Mouse (Mus musculus) liver, adult (tissue): ENCODE data around the gene Fam155a.

ENCODE experiments used
- GATA4 ChIP-seq: IDR thresholded peaks from 2 replicates; pipeline ENCODE4 v1.6.1; 2014; ENCODE audit warnings: mild to moderate bottlenecking, low read length; ENCODE audit not compliant: insufficient replicate concordance

Fam155a gene

DNA sequence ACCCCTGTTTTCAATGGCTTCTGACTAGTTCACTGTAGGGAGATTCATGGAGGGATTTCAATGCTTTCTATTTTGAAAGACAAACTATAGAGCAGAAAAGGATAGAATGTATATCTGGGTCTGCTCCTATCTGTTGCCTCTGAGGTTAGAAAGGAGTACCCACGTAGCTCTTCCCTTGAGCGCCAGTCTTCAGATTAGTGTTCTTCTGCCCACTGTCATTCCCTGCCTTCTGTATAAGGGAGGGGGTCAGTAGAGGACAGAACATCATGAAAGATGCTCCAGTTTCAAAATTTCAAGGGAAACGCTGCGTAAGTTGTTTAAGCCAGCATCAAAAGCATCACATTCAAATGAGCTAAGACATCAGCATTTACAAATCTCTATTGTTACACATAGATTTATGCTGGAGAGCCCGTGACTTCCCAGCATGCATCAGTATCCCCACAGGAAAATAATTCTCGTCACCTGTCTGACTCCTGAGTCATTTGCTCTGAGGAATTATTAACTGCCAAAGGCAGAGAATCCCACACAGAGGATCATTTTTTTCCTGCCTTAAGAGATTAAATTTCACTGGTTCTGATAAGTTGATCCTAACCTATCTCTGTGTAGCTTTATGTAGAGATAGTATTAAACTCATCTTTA lies 223.9 kb downstream of the Fam155a start:
- TF ChIP-seq GATA4 = no peak

DNA sequence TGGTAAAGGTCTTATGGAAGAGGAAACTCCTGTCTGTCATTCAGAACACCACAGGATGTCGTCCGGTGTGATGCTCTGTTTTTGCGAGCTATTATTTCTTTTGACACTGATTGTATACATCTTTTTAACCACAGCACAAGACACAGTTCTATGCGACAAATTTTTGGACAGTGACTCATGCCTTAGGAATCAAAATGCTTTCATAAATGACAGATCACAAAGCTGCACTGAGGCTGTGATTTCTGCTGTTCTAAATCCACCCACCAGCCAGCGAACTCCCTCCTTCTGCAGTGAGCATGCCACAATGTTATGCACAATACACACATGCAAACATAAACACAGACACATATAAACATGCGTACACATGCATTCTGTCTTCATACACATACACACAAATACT lies 224.5 kb downstream of the Fam155a start:
- TF ChIP-seq GATA4 = no peak

DNA sequence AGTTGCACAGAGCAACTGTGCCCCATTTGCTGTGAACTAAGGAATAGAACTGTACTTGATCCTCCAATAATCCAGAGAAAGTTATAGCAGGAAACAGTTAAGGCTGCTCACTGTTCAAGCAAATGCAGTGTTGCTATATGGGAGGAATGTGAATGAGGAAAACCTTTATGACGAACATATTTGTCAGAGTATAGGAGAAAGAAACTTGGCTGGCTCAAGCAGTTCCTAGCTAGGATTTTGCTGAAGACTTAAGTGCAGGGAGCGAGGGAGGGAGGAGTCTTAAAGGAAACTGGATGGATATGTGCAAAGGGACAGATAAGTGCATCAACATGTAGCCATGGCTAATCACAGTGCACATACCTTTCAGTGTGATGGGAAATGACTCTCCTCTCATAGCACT lies 225.3 kb downstream of the Fam155a start:
- TF ChIP-seq GATA4 = no peak

DNA sequence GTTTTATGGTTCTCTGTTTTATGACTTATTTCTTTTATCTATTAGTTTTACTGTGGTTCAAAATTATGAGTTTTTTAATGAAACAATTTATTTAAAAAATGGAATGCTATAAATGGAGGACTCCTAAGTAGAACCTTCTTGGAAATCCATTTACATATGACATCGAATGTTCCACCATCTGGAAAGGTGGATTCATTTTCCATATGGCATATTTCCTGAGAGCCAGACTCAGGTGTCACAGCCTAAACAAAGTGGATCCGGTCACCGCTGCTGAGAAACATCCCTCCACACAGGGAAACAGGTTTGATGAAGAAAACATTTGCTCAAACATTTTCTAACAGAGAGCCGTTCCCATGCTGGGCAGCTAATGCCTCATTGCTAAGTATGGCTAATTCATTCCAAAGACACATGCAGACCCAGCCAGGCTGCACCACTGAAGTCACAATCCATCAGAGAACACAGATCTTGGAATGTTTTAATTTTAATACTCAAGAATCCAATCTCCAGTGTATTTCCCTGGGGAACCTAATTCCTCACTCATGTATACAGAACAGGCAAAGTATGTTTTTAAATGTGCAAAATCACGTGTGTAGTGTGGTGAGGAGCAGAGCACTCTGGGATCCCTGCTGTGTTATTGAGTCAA lies 235.1 kb downstream of the Fam155a start:
- TF ChIP-seq GATA4 = no peak

DNA sequence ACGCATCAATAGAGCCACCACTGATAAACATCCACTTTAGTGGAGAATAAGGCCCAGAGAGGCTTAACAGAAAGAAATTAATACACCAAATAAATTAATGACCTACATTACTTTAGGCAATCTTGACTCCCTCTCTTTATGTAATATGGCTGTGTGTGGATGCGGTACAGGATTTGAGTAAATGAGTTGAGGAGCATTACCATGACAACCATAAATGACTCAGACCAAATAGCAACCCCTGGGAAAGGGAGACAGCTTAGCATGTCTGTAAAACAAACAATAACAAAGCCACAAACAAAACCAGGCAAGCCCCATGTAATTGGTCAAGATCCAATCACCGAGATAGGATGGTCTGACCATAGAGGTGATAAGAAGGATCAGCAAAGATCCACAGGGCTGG lies 244.4 kb downstream of the Fam155a start:
- no peak for TF ChIP-seq GATA4

DNA sequence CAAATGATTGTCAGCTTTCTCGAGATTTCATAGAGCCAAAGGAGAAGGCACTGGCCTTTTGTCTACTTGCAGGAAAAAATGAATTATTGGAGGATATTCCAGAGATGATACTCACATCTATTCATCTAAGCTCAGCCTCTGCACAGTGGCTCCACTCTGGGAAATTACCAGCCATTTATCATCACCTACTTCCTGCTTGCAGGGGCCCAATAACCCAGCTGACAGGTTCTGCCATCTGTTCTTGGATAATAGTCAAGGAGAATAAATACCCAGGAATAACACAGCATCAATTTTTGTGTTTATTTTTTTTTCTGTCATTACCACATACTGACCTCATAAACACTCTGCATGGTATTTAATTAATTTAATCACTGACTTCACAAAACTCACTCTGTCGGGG lies 249.4 kb downstream of the Fam155a start:
- TF ChIP-seq GATA4 = no peak

DNA sequence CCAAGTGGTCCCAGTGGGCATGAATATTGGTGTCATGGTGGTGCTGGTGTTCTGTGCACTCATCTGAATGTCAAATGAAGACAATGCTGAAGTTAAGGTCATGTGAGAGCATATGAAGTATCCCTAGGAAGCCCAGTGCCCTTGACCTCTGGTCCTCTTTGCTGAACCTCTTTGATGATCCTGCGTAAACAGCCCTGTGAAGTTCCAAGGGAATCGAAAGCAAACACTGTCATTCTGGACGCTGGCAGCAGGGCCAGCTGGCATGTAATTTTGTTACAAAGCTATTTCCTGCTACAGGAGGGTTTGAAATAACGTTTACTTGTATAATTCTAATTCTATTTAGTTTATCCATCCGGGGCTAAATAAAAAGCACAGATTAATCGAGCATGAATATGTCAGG lies 270.2 kb downstream of the Fam155a start:
- TF ChIP-seq GATA4 = no peak

DNA sequence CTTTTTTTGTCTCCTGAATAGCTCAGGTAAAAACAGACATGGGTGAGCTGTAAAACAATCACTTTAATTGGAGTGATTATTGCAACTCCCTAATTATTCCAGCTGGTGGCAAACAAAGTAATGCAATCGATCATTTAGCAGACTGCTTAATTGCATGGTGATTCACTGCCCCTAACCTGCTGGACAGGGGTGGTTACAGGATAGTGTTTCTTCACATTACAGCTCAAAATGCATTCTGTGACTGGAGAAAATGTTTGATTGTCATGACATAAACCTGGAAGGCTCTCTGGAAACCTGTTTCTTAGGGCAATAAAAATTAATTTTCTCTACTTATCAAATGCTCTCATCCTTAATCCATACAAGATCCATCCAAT lies 276.7 kb downstream of the Fam155a start:
- no peak for TF ChIP-seq GATA4

DNA sequence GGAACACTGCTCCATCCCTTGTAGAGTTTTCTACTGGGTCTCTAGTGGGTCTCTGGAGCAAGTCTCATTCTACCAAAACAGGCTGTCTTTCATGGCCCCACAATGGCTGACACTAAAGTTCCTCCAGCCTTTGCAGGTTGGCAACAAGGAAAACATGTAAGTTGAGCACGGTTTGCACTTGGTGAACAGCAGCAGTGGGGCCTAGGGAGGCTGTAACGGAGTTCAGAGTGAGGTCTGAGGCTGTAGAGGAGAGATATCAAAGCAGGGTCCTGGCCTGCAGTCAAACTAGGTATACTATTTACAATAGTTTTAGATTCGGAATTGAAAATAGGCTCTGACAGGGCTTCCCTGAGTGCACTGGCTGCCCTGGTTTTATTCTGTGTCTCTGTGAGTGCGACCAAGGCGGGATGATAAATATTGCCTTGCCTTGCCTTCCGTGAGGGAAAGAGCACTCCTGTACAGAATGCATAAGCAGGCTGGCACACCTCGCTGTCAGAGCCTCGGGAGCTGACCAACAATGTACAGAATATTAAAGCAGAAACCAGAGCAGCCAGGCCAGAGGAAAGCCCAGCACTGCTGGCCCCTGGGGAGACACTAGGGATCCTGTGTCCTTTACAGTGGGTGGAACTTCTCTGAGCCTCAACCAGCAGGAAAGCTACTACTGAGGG lies 277.3 kb downstream of the Fam155a start:
- TF ChIP-seq GATA4 = no peak

DNA sequence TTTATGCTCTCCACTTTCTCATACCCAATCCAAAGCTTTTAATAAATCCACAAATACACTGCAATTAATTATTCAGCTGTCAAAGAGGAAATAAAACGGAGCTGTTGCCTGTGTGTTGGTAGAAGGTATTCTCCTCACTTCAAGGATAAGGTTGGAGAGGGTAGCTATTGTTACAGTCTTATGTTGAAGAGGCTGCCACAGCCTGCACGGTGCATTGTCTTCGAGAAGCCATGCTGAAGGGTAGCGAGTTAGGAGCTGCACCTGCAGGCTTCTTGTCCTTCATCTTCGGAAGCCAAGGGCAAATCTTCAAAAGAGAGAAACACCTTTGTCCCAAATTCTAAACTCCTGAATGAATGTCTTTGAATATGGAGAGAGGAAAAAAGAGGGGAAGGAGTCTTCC lies 288.4 kb downstream of the Fam155a start:
- TF ChIP-seq GATA4 = no peak

DNA sequence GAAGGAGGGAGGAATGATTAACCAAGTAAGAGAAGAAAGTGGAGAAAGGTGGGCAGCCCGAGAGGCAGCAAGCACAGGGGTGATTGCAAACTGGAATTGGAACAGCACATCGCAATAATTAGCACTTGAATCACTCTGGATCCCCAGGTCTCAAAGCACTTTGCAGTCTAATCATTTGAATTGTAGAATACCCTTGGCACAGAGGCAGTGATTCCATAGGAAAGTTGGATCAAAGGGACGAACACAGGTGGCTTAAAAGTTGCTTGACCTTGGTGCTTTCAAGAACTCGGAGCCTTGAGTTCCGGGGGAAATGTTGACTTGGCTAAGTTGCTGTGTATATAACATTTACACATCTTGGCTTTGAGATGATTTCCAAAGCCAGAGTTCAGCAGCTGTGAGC lies 299.7 kb downstream of the Fam155a start:
- no peak for TF ChIP-seq GATA4

DNA sequence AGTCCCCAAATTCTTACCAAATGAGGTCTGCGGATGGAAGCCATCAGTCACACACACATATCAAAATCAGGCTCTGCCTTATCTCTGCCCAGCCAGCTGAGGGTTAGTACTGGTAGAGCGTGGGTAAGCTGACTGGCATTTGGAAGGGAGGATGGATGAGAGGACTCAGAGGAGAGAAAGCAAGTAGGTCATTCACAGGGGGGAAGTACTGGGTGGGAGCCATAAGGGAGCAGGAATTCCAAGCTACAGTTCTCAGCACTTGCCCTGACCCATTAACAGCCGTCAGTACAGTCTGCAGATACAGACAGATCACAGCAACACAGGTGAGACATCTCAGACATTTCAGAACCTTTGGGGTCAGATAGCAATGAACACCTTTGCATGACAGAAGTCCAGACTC lies 300.8 kb downstream of the Fam155a start:
- TF ChIP-seq GATA4 = no peak

DNA sequence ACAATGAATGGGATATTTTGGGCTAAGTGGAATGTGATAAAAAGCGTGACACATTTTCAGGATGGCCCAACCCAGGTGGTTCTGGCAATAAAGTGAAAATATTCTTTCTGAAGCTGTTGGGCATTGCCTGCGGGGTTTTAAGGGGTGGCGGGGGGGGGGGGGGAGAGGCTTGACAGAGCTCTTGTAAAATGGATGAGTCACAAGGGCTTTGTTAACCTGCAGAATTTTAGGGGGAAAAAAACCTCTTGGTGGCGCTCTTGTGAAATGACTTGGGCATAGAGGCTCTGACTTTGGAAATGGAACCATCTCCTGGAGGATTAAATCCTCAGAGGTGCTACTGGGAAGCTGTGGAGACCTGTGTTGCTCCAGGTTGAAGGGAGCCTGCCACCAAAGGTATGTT lies 309.9 kb downstream of the Fam155a start:
- no peak for TF ChIP-seq GATA4

DNA sequence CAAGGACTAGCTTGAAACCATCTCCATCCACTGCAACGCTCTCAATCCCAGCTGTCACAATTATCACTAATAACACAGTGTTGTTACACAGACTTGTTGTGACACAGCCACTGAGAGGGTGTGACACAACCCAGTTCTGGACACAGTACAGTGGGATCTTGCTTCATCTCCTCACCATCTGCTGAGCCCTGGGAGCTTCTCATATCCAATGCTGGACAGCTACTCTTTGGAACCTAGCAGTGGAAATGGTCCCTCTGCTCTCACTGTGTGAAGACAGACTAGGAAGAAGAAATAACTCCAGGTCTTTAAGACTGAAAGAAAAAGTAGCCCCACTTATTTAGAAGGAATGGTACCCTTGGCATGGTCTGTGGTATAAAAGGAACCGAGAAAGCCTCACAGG lies 310.3 kb downstream of the Fam155a start:
- TF ChIP-seq GATA4 = no peak

DNA sequence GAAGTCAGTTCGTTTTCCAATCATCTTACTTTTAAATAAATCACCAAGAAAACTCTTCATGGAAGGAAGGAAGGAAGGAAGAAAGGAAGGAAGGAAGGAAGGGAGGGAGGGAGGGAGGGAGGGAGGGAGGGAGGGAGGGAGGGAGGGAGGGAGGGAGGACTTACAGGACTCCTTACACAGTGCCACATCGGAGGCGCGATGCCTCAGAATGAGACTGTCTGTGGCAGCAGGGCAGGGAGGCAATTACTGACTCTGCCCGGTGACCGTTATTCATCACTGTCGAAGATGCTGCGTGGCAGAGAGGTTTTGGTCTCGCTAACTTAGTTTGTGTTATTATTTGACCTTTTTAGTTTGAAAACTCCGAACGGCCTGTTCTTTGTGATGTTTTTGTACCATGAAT lies 312.3 kb downstream of the Fam155a start:
- no peak for TF ChIP-seq GATA4

DNA sequence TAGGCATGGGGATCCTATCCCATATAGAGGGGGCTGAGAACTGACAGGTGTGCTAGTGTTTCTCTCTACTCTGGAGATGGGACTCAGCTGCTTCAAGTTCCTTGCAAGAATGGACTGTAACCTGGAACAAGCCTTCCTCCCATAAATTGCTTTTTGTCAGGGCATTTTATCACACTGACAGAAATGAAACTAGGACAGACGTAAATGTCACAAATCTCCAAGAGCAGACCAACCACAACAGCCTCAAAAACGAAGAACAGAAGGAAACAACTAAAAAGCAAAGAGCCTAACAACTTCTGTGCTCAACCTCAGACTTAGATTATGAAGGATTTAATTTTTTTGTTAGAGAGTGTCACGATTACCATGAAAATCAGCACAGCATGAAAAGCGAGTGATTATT lies 315.8 kb downstream of the Fam155a start:
- no peak for TF ChIP-seq GATA4

DNA sequence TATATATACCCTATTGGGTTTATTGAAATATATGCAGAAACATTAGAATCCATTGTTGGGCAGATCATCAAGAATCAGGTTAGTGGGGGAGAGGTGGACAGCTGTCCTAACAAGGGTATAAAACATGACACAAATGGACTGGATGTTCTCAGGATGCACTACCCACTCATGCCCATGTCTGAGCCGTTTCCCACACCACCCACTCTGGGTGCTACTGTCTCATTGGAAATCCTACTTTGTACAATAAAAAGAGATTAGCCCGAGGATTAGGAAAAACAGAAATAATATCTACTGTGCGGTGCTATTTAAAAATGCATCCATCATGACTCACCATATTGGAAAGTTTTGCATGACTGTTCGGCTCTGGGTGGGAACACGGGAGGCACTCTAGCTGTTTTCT lies 317.2 kb downstream of the Fam155a start:
- no peak for TF ChIP-seq GATA4
